Mouse (Mus musculus) embryonic stem cell, embryonic (primary cell): ENCODE measurements around the gene Ppp1r12a.

ENCODE experiments used
- CTCF ChIA-PET, 4 experiments: fragments of 300-600 bp in 2 of 4; fragments of 350-600 bp in 2 of 4; sonication (Branson Sonifier 250); formaldehyde crosslinking; loops; one replicate each; lab custom pipeline; 2022; ENCODE audit warnings: inconsistent platforms in 2 of 4; lab: Charles Lee
- POLR2A ChIA-PET, 4 experiments: fragments of 300-600 bp in 2 of 4; fragments of 350-600 bp in 2 of 4; sonication (Branson Sonifier 250); formaldehyde crosslinking; loops; one replicate each; lab custom pipeline; 2022; ENCODE audit warnings: antibody characterized with exemption in 4 of 4, inconsistent platforms in 1 of 4; lab: Charles Lee

The Ppp1r12a gene

GRCm38 (mm10) chr10:108292651-108293050 lies 130.7 kb downstream of the Ppp1r12a start:
- CTCF ChIA-PET, result interaction anchor here in 2 of 4 experiments (0.6 to 1.2 kb wide), 4 partner anchors 120 to 487 kb away, joined by 3 to 4 read pairs (median 3); no protein-coding TSS in a partner anchor
- POLR2A ChIA-PET, result interaction anchor here (0.6 to 26.3 kb wide), 44 partner anchors 7 to 492 kb away, joined by 3 to 831 read pairs (median 5); partner anchors contain the start of genes Pawr (in 3 of the 4) and Ppp1r12a (in 3 of the 4)

DNA sequence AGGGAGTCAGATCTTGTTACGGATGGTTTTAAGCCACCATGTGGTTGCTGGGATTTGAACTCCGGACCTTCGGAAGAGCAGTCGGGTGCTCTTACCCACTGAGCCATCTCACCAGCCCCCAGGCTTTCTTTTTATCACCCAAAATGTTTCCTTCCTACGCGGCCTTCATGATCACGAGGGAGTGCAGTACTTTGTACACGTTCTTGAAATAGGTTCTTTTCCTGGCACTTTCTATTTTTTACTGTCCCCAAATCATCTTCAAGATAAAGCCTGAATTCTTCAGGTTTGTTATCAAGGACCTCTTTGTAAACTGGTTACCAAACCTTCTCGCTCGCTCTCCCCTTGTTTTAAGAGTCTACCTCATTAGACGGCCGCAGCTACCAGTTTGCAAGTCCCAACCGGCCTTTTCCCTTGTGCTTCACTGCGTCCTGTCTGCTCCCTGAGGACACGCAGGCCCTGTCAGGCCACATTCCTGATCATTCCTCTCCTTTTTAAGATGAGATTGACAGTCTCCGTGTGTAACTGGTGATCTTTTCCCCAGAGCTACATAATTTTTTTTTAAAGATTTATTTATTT lies 131.7 kb downstream of the Ppp1r12a start:
- POLR2A ChIA-PET, result interaction anchor here (0.6 to 26.3 kb wide), 36 partner anchors 8 to 446 kb away, joined by 3 to 831 read pairs (median 7); partner anchors contain the start of genes Pawr (in 3 of the 4) and Ppp1r12a (in 2 of the 4)
- CTCF ChIA-PET, result interaction anchor here in 2 of 4 experiments (0.6 to 1.2 kb wide), 7 partner anchors 17 to 369 kb away, joined by 3 to 5 read pairs (median 3); no protein-coding TSS in a partner anchor

DNA sequence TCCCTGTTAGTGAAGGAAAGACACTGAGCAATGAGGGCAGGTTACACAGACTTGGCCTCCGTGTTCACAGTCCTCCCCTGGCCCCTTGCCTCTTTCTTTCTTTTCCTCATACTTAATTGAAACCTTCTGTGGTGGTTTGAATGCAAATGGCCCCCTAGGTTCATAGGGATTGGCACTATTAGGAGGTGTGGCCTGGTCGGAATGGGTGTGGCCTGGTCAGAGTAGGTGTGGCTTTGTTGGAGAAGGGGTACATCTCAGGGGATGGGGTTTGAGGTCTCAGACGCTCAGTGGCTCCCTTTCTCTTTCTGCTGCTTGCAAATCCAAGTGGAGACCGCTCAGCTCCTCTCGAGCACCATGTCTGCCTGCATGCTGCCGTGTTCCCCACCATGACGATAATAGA lies 132.8 kb downstream of the Ppp1r12a start:
- ChIA-PET POLR2A (interaction anchor here in 3 of 4 experiments (0.6 to 26.3 kb wide), 36 partner anchors 9 to 274 kb away, joined by 3 to 831 read pairs (median 5); partner anchors contain the start of genes Pawr (in 2 of the 3) and Ppp1r12a (in 2 of the 3)), CTCF (interaction anchor here in 3 of 4 experiments (0.5 to 1.3 kb wide), 7 partner anchors 18 to 444 kb away, joined by 3 to 5 read pairs (median 3); partner anchors contain the start of gene Pawr (in 1 of the 3))

DNA sequence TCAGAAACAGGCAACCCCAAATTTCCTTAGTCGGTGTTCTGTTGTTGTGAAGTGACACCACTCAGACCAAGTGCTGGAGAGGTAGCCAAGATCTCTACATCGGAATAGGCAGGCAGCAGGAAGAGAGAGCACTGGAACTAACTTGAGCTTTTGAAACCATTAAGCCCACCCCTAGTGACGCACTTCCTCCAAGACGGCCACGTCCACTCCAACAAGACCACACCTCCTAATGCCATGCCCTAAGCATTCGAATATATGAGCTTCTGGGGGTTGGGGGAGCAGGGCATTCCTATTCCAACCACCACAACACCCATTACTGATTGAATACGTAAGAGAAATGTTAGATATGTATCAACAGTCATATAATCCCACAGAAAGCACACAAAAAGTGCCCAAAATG lies 134.5 kb downstream of the Ppp1r12a start:
- CTCF ChIA-PET, result interaction anchor here in 1 of 4 experiments (0.6 to 1.1 kb wide), 2 partner anchors 106 to 139 kb away, joined by 3 to 6 read pairs; no protein-coding TSS in a partner anchor
- POLR2A ChIA-PET, result interaction anchor here (0.5 to 26.3 kb wide), 60 partner anchors 8 to 1608 kb away, joined by 3 to 831 read pairs (median 4); partner anchors contain the start of genes Pawr (in 3 of the 4) and Ppp1r12a (in 2 of the 4)

DNA sequence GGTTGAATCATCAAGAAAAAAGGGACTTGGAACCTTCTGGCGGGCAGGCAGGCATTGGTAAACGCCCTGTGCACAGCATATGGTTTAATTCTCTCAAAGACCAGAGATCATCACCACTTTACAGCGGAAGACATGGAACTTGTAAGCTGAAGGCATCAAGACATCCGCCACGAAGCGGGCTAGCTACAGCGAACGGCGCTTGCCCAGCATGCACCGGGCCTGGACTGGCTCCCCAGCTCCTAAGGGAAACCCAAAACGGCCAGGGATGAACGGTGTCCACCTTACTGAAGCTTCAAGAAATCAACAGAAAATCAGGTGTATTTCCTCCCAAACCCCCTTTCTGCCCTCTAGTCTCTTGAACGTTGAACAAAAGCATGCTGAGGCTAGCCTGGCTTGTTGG lies 136.3 kb downstream of the Ppp1r12a start:
- ChIA-PET CTCF (interaction anchor here (0.5 to 3.6 kb wide), 15 partner anchors 12 to 497 kb away, joined by 3 to 32 read pairs (median 5); no protein-coding TSS in a partner anchor), POLR2A (interaction anchor here (0.5 to 26.3 kb wide), 78 partner anchors 8 to 494 kb away, joined by 3 to 831 read pairs (median 5); partner anchors contain the start of genes Pawr (in 4 of the 4) and Ppp1r12a (in 3 of the 4))

GRCm38 (mm10) chr10:108298841-108299545 lies 137.0 kb downstream of the Ppp1r12a start:
- ChIA-PET POLR2A (interaction anchor here (0.5 to 26.3 kb wide), 99 partner anchors 9 to 748 kb away, joined by 3 to 831 read pairs (median 5); partner anchors contain the start of genes Pawr (in 4 of the 4) and Ppp1r12a (in 3 of the 4)), CTCF (interaction anchor here (0.5 to 3.6 kb wide), 24 partner anchors 8 to 497 kb away, joined by 3 to 32 read pairs (median 4); no protein-coding TSS in a partner anchor)

GRCm38 (mm10) chr10:108299828-108300227 lies 137.8 kb downstream of the Ppp1r12a start:
- ChIA-PET POLR2A (interaction anchor here in 3 of 4 experiments (0.7 to 26.3 kb wide), 47 partner anchors 8 to 186 kb away, joined by 3 to 831 read pairs (median 11); partner anchors contain the start of genes Pawr (in 3 of the 3) and Ppp1r12a (in 3 of the 3)), CTCF (interaction anchor here in 3 of 4 experiments (0.6 to 3.6 kb wide), 10 partner anchors 14 to 146 kb away, joined by 3 to 32 read pairs (median 10); no protein-coding TSS in a partner anchor)

- CTCF ChIA-PET, result interaction anchor here (0.6 to 3.6 kb wide), 15 partner anchors 19 to 1086 kb away, joined by 3 to 32 read pairs (median 4); partner anchors contain the start of genes Pawr (in 2 of the 4) and Syt1 (in 1 of the 4)
- POLR2A ChIA-PET, result interaction anchor here in 3 of 4 experiments (0.5 to 26.3 kb wide), 21 partner anchors 9 to 233 kb away, joined by 3 to 831 read pairs (median 5); partner anchors contain the start of genes Pawr (in 3 of the 3) and Ppp1r12a (in 1 of the 3)
Measured at GRCm38 (mm10) chr10:108300843-108301242, 138.8 kb downstream of the Ppp1r12a start.

- CTCF ChIA-PET, result interaction anchor here in 1 of 4 experiments (0.6 kb wide), 1 partner anchor 110 kb away, joined by 7 read pairs; no protein-coding TSS in a partner anchor
- POLR2A ChIA-PET, result interaction anchor here in 2 of 4 experiments (0.8 to 5.2 kb wide), 7 partner anchors 9 to 138 kb away, joined by 3 to 23 read pairs (median 7); partner anchors contain the start of gene Pawr (in 2 of the 2)
Measured at GRCm38 (mm10) chr10:108307772-108308171, 145.8 kb downstream of the Ppp1r12a start.

DNA sequence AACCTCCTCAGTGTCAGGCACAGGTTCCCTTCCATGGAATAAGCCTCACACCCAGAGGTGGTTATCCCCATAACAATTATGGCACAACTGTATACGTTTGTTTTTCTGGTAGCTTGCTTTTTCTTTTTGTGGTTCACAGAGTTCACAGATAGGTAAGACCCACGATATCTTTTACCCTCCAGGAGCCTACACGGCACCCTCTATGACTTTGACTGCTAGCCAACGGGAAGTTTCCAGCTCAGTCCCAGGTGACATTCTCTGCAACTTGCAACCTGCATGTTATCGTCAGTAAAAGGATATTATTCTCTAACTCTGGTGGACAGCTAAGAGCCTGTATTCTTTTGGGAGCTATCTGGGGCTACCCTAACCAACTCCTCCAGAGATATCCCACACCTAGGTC lies 148.2 kb downstream of the Ppp1r12a start:
- POLR2A ChIA-PET, result interaction anchor here in 1 of 4 experiments (0.7 to 1.6 kb wide), 3 partner anchors 11 to 25 kb away, joined by 3 to 5 read pairs (median 4); no protein-coding TSS in a partner anchor
- CTCF ChIA-PET, result no interaction called here

DNA sequence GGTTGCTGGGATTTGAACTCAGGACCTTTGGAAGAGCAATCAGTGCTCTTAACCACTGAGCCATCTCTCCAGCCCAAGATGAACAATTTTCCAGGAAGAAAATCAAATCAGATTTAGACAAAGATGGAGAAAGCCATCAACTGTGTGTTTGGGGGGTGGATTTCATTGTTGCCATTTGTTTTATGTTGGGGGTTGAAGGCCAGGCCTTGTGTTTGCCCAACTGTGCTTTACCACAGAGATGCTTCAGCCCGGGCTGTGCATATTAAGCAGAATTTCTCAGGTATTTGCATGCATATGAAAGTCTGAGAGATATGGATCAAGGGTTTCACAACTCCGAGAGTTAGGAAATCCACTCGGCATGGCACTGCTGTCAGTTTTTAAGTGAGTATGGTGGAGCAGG lies 149.4 kb downstream of the Ppp1r12a start:
- CTCF ChIA-PET, result no interaction called here
- POLR2A ChIA-PET, result interaction anchor here in 1 of 4 experiments (0.9 to 1.6 kb wide), 3 partner anchors 12 to 26 kb away, joined by 3 to 5 read pairs (median 5); no protein-coding TSS in a partner anchor

DNA sequence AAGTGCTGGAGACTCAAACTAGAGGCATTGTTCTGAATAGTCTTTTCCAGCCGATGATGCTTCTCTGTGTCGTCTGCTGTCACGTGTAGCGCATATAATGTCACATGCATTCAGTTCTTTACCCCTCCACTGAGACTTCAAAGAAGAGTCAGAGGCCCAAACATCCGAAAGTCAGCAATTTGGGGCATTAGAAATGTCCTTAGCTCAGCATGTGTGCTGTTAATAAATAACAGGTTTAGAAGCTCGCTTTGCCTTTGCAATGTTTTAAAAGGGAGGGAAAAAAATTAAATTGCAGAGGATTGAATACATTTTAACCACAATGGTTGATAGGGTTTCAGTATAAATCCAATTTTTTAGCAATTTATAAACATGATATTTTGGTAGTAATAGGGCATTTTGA lies 151.9 kb downstream of the Ppp1r12a start:
- POLR2A ChIA-PET, result interaction anchor here (0.6 to 1.1 kb wide), 9 partner anchors 10 to 1540 kb away, joined by 3 to 7 read pairs (median 3); partner anchors contain the start of gene Ppp1r12a (in 1 of the 4)

GRCm38 (mm10) chr10:108314396-108314795 lies 152.4 kb downstream of the Ppp1r12a start:
- CTCF ChIA-PET, result interaction anchor here in 2 of 4 experiments (0.7 to 1.1 kb wide), 3 partner anchors 15 to 410 kb away, joined by 3 read pairs; no protein-coding TSS in a partner anchor

More for the DNA sequence above, 151.9 kb downstream of the Ppp1r12a start:
- CTCF ChIA-PET, result interaction anchor here in 2 of 4 experiments (0.7 to 1.1 kb wide), 2 partner anchors 15 to 44 kb away, joined by 3 read pairs; no protein-coding TSS in a partner anchor

GRCm38 (mm10) chr10:108315236-108315635 lies 153.2 kb downstream of the Ppp1r12a start:
- CTCF ChIA-PET, result interaction anchor here in 1 of 4 experiments (1.4 to 2.0 kb wide), 2 partner anchors 16 to 131 kb away, joined by 3 to 10 read pairs; no protein-coding TSS in a partner anchor

More at GRCm38 (mm10) chr10:108314396-108314795, 152.4 kb downstream of the Ppp1r12a start:
- POLR2A ChIA-PET, result interaction anchor here in 3 of 4 experiments (0.5 to 2.8 kb wide), 12 partner anchors 10 to 153 kb away, joined by 3 to 17 read pairs (median 3); partner anchors contain the start of genes Pawr (in 1 of the 3) and Ppp1r12a (in 1 of the 3)

GRCm38 (mm10) chr10:108328356-108328755 lies 166.4 kb downstream of the Ppp1r12a start:
- POLR2A ChIA-PET, result interaction anchor here in 2 of 4 experiments (0.6 to 15.7 kb wide), 3 partner anchors 24 to 117 kb away, joined by 3 to 226 read pairs (median 3); no protein-coding TSS in a partner anchor
- CTCF ChIA-PET, result interaction anchor here in 1 of 4 experiments (1.0 kb wide), 1 partner anchor 117 kb away, joined by 5 read pairs; no protein-coding TSS in a partner anchor

More at GRCm38 (mm10) chr10:108315236-108315635, 153.2 kb downstream of the Ppp1r12a start:
- POLR2A ChIA-PET, result interaction anchor here in 2 of 4 experiments (0.5 to 2.8 kb wide), 15 partner anchors 10 to 146 kb away, joined by 3 to 17 read pairs (median 3); partner anchors contain the start of gene Pawr (in 2 of the 2)

DNA sequence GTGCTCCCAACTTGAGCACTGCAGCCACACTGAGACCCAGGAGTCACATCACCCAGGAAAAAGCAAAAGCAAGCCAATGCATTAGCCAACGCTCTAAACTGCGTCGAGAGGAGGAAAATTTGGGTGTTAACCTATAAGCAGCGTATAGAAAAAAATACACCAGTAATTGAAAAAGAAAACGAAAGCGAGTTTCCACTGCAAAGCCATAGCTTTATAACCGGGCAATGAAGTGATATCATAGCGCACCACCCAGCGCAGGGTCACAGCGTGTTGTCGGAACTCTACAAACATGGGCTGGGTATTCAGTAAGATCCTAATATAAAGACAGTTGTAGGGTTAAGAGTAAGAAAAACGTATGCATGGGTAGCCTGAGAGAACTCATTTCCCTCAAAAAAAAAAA lies 167.0 kb downstream of the Ppp1r12a start:
- CTCF ChIA-PET, result no interaction called here

More for the DNA sequence above, 167.0 kb downstream of the Ppp1r12a start:
- POLR2A ChIA-PET, result interaction anchor here in 1 of 4 experiments (0.6 to 15.7 kb wide), 2 partner anchors 34 to 290 kb away, joined by 3 to 226 read pairs; no protein-coding TSS in a partner anchor
